Mouse (Mus musculus): ENCODE measurements at regions not wholly inside any gene's neighbourhood (a gene's known extent, or its start where the extent isn't known, plus 50 kb on each side); places are given as distances from the start of the nearest gene placed in this dataset.

DNA sequence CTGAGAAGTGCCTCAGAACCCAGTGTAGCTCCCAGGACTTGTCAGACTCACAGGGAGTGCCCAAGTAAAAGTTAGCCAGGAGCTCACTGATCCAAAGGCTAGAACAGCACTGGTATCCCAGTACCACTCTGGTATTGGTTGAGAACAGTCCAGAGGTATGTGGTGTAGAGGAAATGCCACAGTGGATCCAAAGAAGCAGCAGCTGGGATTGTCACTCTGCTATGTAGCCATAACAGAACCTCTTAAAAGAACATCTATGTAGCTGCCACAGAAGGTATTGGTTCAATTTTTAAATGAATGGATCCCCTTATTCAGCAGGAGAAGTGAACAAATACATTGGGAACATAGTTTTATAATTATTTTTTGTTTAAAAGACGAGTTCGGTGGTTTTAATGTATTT is 86.8 kb upstream of the Tsc22d2 start:
- DNase-seq (ENCODE audit: low spot score) (no peak), ATAC-seq (no peak)
- no peaks in the 10 kb centered on the region for H3K27me3 ChIP-seq (replicated peaks; ENCODE audit: control insufficient read depth, insufficient read depth, low read length)
- H3K36me3 ChIP-seq (ENCODE audit: control insufficient read depth, insufficient read depth, low read length): no peaks in the 10 kb centered on the region
- H3K27ac ChIP-seq (ENCODE audit: low read depth, low read length): no peak overlapping the region
- H3K4me2 ChIP-seq (ENCODE audit: low read length): no peak overlapping the region
- H3K4me1 ChIP-seq (ENCODE audit: control insufficient read depth, insufficient read depth, low read length): no peaks in the 10 kb centered on the region
- no peaks in the 10 kb centered on the region for H3K9me3 ChIP-seq (replicated peaks; ENCODE audit: control insufficient read depth, low read length)
- H3K9ac ChIP-seq (ENCODE audit: low read length): no peak overlapping the region
- H3K4me3 ChIP-seq (ENCODE audit: low read depth, low read length): no peak overlapping the region
- WGBS: 86% methylated on average over 2 of the region's 2 CpGs

DNA sequence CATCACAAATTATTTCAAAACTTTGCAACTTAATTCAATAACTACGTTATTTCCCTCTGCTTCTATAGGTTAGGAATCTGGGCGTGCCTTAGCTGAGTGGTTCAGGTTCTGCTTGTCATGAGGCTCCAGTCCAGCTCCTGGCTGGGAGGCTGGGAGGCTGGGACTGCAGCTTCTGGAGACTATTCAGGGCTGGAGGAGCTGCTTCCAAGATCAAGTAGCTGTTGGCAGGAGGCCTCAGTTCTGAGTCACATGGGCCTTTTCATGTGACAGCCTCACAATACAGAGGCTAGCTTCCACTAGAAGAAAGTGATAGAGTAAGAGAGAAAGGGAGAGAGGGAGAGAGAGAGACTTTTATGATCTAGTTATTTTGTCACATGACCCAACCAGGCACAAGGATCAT is 84.3 kb upstream of the Tsc22d2 start:
- DNase-seq (ENCODE audit: low spot score) (peak; percentile 74), ATAC-seq (peak; percentile 76)
- WGBS: 80% methylated on average over 2 of the region's 2 CpGs

DNA sequence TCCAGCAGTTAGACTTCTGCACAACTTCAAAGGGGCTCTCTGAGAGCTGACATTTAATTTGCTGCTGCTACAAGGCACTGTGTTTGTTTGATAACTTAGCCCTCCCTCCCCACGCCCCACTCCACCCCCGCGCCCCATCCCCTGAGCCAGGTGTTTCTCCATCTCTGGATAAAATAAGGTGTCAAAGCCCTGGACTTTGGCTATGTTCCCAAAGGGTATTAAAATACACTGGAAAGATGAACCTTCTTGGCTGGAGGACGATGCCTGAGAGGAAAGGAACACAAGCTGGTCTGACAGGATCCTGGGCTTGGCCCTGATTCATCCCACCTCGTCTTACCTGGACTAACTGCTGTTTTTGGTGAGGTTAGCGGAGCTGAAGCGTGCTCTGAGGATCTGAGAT is 80.5 kb upstream of the Tsc22d2 start:
- Histone ChIP-seq H3K4me3 (ENCODE audit: low read depth, low read length) (no peak overlapping the region), H3K27ac (ENCODE audit: low read depth, low read length) (no peak overlapping the region), H3K36me3 (ENCODE audit: control insufficient read depth, insufficient read depth, low read length) (no peaks in the 10 kb centered on the region), H3K9me3 (replicated peaks; ENCODE audit: control insufficient read depth, low read length) (no peaks in the 10 kb centered on the region), H3K4me2 (ENCODE audit: low read length) (no peak overlapping the region), H3K4me1 (ENCODE audit: control insufficient read depth, insufficient read depth, low read length) (peaks cover 5% of the 10 kb centered on the region; the same call in 1 of the 2 replicates), H3K9ac (ENCODE audit: low read length) (no peak overlapping the region), H3K27me3 (replicated peaks; ENCODE audit: control insufficient read depth, insufficient read depth, low read length) (no peaks in the 10 kb centered on the region)
- no peak for ATAC-seq
- 51% methylated on average over 7 of the region's 7 CpGs for WGBS
- DNase-seq (ENCODE audit: low spot score): peak; percentile 4

More for the DNA sequence above, 84.3 kb upstream of the Tsc22d2 start:
- Histone ChIP-seq H3K9ac (ENCODE audit: low read length) (no peak overlapping the region), H3K9me3 (replicated peaks; ENCODE audit: control insufficient read depth, low read length) (no peaks in the 10 kb centered on the region), H3K4me3 (ENCODE audit: low read depth, low read length) (no peak overlapping the region), H3K27me3 (replicated peaks; ENCODE audit: control insufficient read depth, insufficient read depth, low read length) (no peaks in the 10 kb centered on the region), H3K4me1 (ENCODE audit: control insufficient read depth, insufficient read depth, low read length) (no peaks in the 10 kb centered on the region; the same call in 1 of the 2 replicates), H3K4me2 (ENCODE audit: low read length) (no peak overlapping the region), H3K27ac (ENCODE audit: low read depth, low read length) (no peak overlapping the region), H3K36me3 (ENCODE audit: control insufficient read depth, insufficient read depth, low read length) (no peaks in the 10 kb centered on the region)

DNA sequence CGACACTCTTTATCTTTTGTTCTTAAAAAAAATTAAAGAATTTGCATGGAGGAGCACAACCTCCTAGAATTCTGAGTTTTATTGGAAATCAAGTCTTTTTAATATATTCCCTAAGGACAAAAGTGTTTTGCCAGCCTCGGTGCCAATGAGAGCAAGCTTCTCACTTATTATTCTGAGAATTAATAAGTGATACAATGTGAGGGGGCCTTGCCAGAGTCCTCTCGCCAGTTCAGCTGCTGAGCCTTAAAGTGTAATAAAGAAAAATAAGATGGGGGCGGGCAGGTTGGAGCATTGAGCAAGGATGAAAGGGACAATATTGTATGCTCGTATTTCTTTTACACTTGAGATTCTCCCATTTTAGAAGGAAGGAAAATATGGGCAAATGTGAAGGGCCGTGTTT is 79.2 kb upstream of the Tsc22d2 start:
- Histone ChIP-seq H3K9ac (ENCODE audit: low read length) (no peak overlapping the region), H3K27me3 (replicated peaks; ENCODE audit: control insufficient read depth, insufficient read depth, low read length) (no peaks in the 10 kb centered on the region), H3K36me3 (ENCODE audit: control insufficient read depth, insufficient read depth, low read length) (no peaks in the 10 kb centered on the region), H3K27ac (ENCODE audit: low read depth, low read length) (no peak overlapping the region), H3K4me1 (ENCODE audit: control insufficient read depth, insufficient read depth, low read length) (peaks cover 5% of the 10 kb centered on the region; the same call in 1 of the 2 replicates), H3K9me3 (replicated peaks; ENCODE audit: control insufficient read depth, low read length) (no peaks in the 10 kb centered on the region), H3K4me2 (ENCODE audit: low read length) (no peak overlapping the region), H3K4me3 (ENCODE audit: low read depth, low read length) (no peak overlapping the region)
- peak; percentile 22 for DNase-seq (ENCODE audit: low spot score)
- ATAC-seq: no peak
- WGBS: 33% methylated on average over 6 of the region's 6 CpGs

DNA sequence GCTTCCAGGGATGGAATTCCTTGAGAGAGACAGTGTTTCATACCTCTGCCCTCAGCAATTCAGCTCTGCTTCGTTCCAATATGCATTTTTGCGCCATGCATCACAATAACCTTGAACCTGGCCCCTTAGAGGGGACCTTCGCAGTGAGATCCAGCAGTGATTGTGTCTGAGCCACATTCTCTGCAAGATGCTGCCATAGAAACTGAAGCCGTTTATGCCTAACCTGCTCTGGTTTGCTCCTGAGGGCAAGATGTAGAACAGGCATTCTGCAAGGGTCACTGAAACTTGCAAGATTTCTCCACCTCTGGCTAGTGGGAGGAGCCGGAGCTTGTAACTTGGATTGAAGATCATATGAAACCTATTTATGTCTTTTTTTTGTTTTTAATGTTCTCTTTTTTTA is 78.4 kb upstream of the Tsc22d2 start:
- no peak overlapping the region for H3K9ac ChIP-seq (ENCODE audit: low read length)
- no peaks in the 10 kb centered on the region for H3K27me3 ChIP-seq (replicated peaks; ENCODE audit: control insufficient read depth, insufficient read depth, low read length)
- H3K4me1 ChIP-seq (ENCODE audit: control insufficient read depth, insufficient read depth, low read length): peaks cover 5% of the 10 kb centered on the region; the same call in 1 of the 2 replicates
- no peaks in the 10 kb centered on the region for H3K9me3 ChIP-seq (replicated peaks; ENCODE audit: control insufficient read depth, low read length)
- no peak overlapping the region for H3K4me2 ChIP-seq (ENCODE audit: low read length)
- no peak overlapping the region for H3K4me3 ChIP-seq (ENCODE audit: low read depth, low read length)
- no peak for DNase-seq (ENCODE audit: low spot score)
- ATAC-seq: no peak
- WGBS: 46% methylated on average over 5 of the region's 5 CpGs
- no peaks in the 10 kb centered on the region for H3K36me3 ChIP-seq (ENCODE audit: control insufficient read depth, insufficient read depth, low read length)
- no peak overlapping the region for H3K27ac ChIP-seq (ENCODE audit: low read depth, low read length)

DNA sequence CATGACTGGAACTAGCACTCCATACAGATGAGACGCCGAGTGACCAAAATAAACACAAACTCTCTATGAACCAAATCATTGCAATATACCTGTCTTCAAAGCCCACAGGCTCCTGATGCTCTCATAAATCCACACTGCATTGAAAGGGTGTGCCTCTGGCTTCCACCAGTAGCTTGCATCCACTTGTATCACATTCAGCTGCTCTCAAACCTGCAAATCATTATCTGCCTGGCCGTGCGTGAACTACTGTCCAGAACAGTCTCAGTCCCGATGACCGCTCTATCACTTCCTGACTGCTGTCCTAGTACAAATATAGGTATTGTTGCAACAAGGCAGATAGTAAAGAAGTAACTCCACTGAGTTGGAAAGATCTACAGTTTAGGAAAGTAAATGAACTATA is 77.9 kb upstream of the Tsc22d2 start:
- ATAC-seq (no peak), DNase-seq (ENCODE audit: low spot score) (no peak)
- Histone ChIP-seq H3K9me3 (replicated peaks; ENCODE audit: control insufficient read depth, low read length) (no peaks in the 10 kb centered on the region), H3K36me3 (ENCODE audit: control insufficient read depth, insufficient read depth, low read length) (no peaks in the 10 kb centered on the region), H3K27me3 (replicated peaks; ENCODE audit: control insufficient read depth, insufficient read depth, low read length) (no peaks in the 10 kb centered on the region), H3K27ac (ENCODE audit: low read depth, low read length) (no peak overlapping the region), H3K4me1 (ENCODE audit: control insufficient read depth, insufficient read depth, low read length) (peaks cover 5% of the 10 kb centered on the region; the same call in 1 of the 2 replicates), H3K4me3 (ENCODE audit: low read depth, low read length) (no peak overlapping the region), H3K4me2 (ENCODE audit: low read length) (no peak overlapping the region), H3K9ac (ENCODE audit: low read length) (no peak overlapping the region)
- 92% methylated on average over 6 of the region's 6 CpGs for WGBS

DNA sequence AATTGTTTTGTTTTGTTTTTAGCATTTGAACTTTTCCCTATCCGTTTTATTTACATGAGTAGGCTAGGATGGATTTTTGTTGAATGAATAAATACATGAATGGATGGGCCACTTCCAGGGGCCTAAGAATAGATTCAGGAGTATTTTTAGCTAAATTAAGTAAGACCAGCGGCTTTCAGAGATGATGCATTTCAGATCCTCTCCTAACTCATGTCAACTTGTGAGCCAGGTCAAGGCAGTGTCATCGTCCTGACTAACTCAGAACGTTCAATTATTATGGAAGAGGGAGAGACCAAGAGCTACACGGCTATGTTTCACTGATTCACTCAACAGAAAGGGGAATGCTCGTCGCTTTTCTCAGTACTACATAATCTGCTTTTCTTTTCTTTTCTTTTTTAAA is 75.5 kb upstream of the Tsc22d2 start:
- H3K4me2 ChIP-seq (ENCODE audit: low read length): no peak overlapping the region
- DNase-seq (ENCODE audit: low spot score): no peak
- no peaks in the 10 kb centered on the region for H3K36me3 ChIP-seq (ENCODE audit: control insufficient read depth, insufficient read depth, low read length)
- no peak for ATAC-seq
- no peak overlapping the region for H3K27ac ChIP-seq (ENCODE audit: low read depth, low read length)
- WGBS: 88% methylated on average over 7 of the region's 7 CpGs
- H3K9me3 ChIP-seq (replicated peaks; ENCODE audit: control insufficient read depth, low read length): no peaks in the 10 kb centered on the region
- H3K4me3 ChIP-seq (ENCODE audit: low read depth, low read length): no peak overlapping the region
- H3K9ac ChIP-seq (ENCODE audit: low read length): no peak overlapping the region
- no peaks in the 10 kb centered on the region for H3K27me3 ChIP-seq (replicated peaks; ENCODE audit: control insufficient read depth, insufficient read depth, low read length)
- peaks cover 5% of the 10 kb centered on the region; the same call in 1 of the 2 replicates for H3K4me1 ChIP-seq (ENCODE audit: control insufficient read depth, insufficient read depth, low read length)

DNA sequence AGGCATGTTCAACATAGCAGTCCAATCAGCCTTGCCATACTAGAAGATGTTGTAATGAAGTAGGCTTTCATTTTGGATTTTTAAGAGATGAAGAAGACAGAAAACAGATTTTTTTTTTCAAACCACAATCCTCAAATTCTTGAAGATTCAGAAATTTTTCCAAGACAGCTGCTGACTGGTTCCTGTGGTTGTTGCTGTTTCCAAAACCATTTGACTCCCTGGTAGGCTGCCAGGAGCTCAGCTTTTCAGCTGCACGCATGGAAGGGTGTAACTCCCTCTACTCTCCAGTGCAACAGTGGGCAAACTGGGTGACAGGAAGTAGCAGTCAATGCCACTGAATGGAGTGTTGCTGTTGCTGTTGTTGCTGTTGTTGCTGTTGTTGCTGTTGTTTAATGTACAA is 72.4 kb upstream of the Tsc22d2 start:
- no peak overlapping the region for H3K4me2 ChIP-seq (ENCODE audit: low read length)
- no peak for DNase-seq (ENCODE audit: low spot score)
- H3K36me3 ChIP-seq (ENCODE audit: control insufficient read depth, insufficient read depth, low read length): no peaks in the 10 kb centered on the region
- no peak overlapping the region for H3K9ac ChIP-seq (ENCODE audit: low read length)
- no peak overlapping the region for H3K27ac ChIP-seq (ENCODE audit: low read depth, low read length)
- H3K4me3 ChIP-seq (ENCODE audit: low read depth, low read length): no peak overlapping the region
- 70% methylated on average over 1 of the region's 1 CpGs for WGBS
- H3K4me1 ChIP-seq (ENCODE audit: control insufficient read depth, insufficient read depth, low read length): no peaks in the 10 kb centered on the region
- H3K27me3 ChIP-seq (replicated peaks; ENCODE audit: control insufficient read depth, insufficient read depth, low read length): no peaks in the 10 kb centered on the region
- no peaks in the 10 kb centered on the region for H3K9me3 ChIP-seq (replicated peaks; ENCODE audit: control insufficient read depth, low read length)
- ATAC-seq: no peak

DNA sequence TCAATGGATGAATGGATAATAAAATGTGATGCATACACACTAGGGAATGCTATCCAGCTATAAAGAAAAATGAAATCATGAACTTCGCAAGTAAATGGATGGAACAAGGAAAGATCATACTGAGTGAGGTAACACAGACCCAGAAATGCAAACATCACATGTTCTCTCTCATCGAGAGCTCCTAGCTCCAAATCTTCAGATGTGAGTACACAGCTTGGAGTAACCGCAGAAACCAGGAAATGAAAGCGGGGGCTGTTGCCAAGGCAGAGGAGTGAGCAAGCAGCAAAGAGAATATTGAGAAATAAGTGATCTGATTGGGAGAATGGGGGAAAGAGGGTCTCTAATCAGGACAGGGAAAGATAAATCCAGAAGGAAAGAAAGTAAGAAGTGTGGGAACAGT is 52.0 kb upstream of the Tsc22d2 start:
- Histone ChIP-seq H3K4me2 (ENCODE audit: low read length) (no peak overlapping the region), H3K9me3 (replicated peaks; ENCODE audit: control insufficient read depth, low read length) (no peaks in the 10 kb centered on the region), H3K4me3 (ENCODE audit: low read depth, low read length) (no peak overlapping the region), H3K36me3 (ENCODE audit: control insufficient read depth, insufficient read depth, low read length) (no peaks in the 10 kb centered on the region), H3K27me3 (replicated peaks; ENCODE audit: control insufficient read depth, insufficient read depth, low read length) (no peaks in the 10 kb centered on the region), H3K4me1 (ENCODE audit: control insufficient read depth, insufficient read depth, low read length) (no peaks in the 10 kb centered on the region), H3K9ac (ENCODE audit: low read length) (no peak overlapping the region), H3K27ac (ENCODE audit: low read depth, low read length) (no peak overlapping the region)
- ATAC-seq (no peak), DNase-seq (ENCODE audit: low spot score) (no peak)
- WGBS: 87% methylated on average over 4 of the region's 4 CpGs
